Mouse (Mus musculus) thymus, adult 2 months (tissue): ENCODE measurements around the gene Sem1.

ENCODE experiments used
- CTCF ChIP-seq: fragments of 200-500 bp; IDR thresholded peaks from 2 replicates; pipeline ENCODE4 v1.5.1; 2012; ENCODE audit warnings: mild to moderate bottlenecking, control low read depth, low read length, moderate library complexity, borderline replicate concordance; ENCODE audit not compliant: control insufficient read depth, poor library complexity, insufficient read depth; ENCODE audit errors: extremely low read depth
- POLR2A ChIP-seq: fragments of 200-500 bp; IDR thresholded peaks from 2 replicates; pipeline ENCODE4 v1.6.1; 2012; ENCODE audit warnings: mild to moderate bottlenecking, low read length, control low read depth, moderate library complexity; ENCODE audit not compliant: control insufficient read depth, poor library complexity, insufficient read depth; ENCODE audit errors: extremely low read depth

GRCm38 (mm10) chr6:6577291-6577690 is 1.2 kb downstream of the Sem1 start:
- no peak for TF ChIP-seq POLR2A
- TF ChIP-seq CTCF: no peak
